Mouse (Mus musculus) CD8-positive naive resting alpha-beta T cell, adult 2 months (primary cell): Measurements from ENCODE around the gene Mlh3.

Source experiments
- DNase-seq, 2 experiments: peaks; one replicate each; pipeline ENCODE4 v3.0.0; 2022; ENCODE audit warnings: low read depth in 2 of 2, low spot score in 2 of 2

Mlh3 gene

DNA sequence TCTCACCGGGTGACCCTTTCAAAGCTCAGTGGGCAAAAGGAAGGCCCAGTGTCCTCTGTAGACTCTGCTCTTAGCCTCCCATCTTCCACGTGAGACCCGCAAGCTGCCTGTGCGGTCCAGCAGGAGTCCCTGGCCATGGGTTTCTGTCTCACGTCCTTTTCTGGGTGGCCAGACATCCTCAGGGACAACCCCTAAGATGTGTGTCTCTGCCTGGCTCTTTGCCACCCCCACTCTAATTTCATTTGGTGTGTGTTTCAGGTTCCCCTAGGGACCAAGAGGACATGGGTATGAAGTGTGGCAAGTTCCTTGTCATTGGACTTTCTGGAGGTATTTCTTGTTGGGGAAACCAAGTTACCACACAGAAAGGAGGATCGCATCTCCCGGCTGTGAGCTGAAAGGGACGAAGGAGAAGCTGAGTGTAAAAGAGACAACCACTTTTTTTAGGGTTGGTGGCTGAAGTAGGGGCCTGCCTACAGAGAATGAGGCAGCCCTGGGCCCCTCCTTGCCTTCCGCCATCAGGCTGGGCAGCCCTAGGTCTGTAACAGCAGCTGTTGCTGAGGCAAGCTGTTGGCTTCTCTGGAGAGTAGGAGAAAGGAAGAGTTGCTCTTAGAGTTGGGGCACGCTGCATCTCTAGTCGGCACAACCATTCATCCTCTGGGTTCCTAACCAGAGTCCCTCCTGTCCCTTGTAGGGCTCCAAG lies 76.3 kb downstream of the Mlh3 start:
- DNase-seq: no peak

DNA sequence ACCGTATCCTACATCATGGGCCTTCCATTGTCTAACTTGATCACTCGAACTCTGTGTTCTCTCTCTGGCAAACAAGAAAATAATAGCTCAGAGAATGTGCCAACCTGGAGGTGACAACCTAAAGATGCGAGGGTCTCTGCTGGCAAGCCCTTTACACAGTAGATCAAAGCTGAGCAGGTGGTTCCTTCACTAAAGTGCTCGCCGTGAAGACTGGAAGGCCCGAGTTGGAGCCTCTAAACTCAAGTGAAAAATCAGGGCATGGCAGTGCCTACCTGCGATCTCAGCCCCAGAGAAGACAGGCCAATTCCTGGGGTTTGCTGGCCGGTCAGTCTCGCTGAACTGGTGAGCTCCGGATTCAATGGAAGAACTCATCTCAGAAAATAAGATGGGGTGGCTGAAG lies 77.3 kb downstream of the Mlh3 start:
- DNase-seq: no peak

- DNase-seq: no peak
These were observed 77.8 kb downstream of the Mlh3 start for GRCm38 (mm10) chr12:85192461-85193108.

GRCm38 (mm10) chr12:85190290-85190689 lies 80.1 kb downstream of the Mlh3 start:
- DNase-seq: no peak

DNA sequence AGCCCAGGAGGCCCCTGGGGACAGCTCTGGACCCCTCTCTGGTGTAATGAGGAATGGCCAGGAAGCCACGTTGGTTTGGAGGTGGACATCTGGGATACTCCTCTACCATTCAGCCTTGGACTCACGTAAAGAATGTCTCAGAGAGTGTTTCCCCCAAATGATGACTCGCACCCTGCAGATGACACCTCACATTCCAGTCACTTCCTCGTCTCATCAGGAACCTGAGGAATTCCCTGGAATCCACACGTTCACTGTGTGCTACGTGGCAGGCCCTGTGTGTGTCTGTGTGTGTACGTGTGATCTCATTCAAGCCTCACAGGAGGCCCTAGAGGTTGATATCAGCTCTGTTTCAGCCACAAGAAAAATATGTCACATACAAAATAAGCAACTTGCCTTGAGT lies 84.0 kb downstream of the Mlh3 start:
- DNase-seq: no peak

- no peak for DNase-seq
These were observed 84.6 kb downstream of the Mlh3 start for GRCm38 (mm10) chr12:85185810-85186209.
